Mouse (Mus musculus) brain, adult 2 months (tissue): ENCODE results near the gene Tmem185a.
"Not testable (repeated sequence)": the region's sequence is repeated elsewhere in the genome, so short reads cannot be mapped to it uniquely, and the experiment has no call there.

ENCODE experiments used
- DNase-seq: peaks from one replicate; pipeline ENCODE4 v3.0.0; 2011; ENCODE audit warnings: low read depth, low spot score

Tmem185a gene

GRCm38 (mm10) chrX:70476792-70477776 is at the start of gene Tmem185a:
Gene Tmem185a (minus strand): TSS chrX:70477180.
- peak; percentile 96 for DNase-seq

GRCm38 (mm10) chrX:70514413-70514812 is 37.4 kb upstream of the Tmem185a start:
- not testable (repeated sequence) for DNase-seq

- not testable (repeated sequence) for DNase-seq
Measured at GRCm38 (mm10) chrX:70487328-70487727, 10.3 kb upstream of the Tmem185a start.

DNA sequence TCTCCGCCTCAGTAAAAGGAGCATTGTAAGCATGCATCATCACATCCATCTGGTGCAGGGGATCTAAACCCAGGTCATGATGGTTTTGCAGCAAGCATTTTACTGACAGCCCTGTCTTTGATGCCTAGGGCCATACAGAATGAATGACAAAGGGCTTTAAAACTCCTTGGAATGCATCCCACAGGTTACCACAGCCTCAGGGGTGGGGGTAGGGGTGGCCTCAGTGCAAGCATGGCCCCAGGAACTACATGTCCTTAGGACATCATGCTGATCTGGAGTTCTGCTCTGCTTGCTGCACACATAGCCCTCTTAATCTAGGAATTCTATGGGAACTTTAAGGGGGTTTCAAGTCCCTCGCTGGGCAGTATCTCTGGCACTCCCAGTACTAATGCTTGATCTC is 5.2 kb upstream of the Tmem185a start:
- no peak for DNase-seq

- DNase-seq: no peak
Measured at GRCm38 (mm10) chrX:70478701-70479100, 1.7 kb upstream of the Tmem185a start.

GRCm38 (mm10) chrX:70475215-70475765 is 1.7 kb downstream of the Tmem185a start:
- no peak for DNase-seq

DNA sequence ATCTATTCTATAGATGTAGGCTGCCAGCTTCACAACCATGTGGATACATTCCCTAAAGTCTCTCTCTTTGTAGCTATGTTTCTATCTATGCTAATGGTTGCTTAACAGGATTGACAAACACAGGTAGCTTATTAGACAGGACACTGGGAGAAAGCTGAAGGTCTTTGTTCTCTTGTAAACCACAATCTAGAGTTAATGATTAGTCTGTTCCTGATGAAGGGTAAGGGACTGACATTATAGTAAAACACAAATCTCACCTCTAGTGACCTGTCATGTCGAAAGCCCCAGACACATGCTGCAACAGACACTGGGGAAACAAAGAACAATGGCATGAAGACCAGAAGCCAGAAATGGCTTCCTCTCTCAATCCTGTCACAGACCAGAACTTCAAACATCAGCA is 10.1 kb downstream of the Tmem185a start:
- DNase-seq: no peak

- no peak for DNase-seq
Measured at GRCm38 (mm10) chrX:70465489-70465888, 11.5 kb downstream of the Tmem185a start.

GRCm38 (mm10) chrX:70463621-70464020 is 13.4 kb downstream of the Tmem185a start:
- peak; percentile 65 for DNase-seq

DNA sequence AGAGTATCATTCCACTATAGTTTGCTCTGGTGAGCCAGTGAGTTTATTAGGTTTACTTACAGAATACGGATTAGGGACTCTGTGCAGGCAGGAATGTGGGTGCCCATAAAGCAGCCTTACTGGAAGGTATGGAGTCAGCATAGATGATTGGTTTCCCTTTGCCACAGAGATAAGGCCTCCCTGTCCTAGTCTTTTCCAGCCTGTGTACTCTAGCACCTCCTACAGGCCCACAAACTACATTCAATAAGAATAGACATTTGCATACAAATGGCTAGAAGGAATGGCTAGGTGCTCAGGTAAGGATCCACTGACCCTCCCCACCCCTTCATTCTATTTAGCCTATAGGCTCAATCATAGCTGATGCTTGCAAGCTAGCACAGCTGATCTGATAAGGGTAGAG is 24.6 kb downstream of the Tmem185a start:
- not testable (repeated sequence) for DNase-seq

DNA sequence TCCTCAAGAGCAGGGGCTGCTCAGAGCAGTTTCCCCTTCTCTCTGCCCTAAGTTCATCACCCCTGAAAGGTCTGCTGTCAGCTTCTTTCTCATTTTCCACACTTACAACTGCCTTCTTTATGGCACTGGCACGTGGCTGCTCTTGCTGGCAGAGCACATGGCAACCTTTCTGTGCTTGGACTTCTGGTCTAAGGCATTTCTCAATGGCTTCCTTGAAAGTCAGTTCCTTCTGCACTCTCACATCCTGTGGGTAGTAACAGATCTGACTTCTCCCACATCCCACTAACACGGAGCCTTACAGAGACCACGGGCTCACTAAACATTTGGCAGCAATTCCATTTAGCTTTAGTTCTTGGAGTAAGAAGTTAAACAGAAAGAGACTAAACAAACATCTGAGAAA is 51.5 kb downstream of the Tmem185a start:
- DNase-seq: not testable (repeated sequence)
